Mouse (Mus musculus) mouse embryonic stem cell (cell line): ENCODE results near the gene Eml2.

ENCODE experiments used
- in situ Hi-C, 2 experiments: fragments of 300-500 bp; cut with MboI; formaldehyde crosslinking; loops; 1 replicate in 1 of 2; 3 replicates in 1 of 2; pipeline ENCODE4 v1.14.3; 2019 to 2020; ENCODE audit warnings: low sequenced_read_pairs in 2 of 2, low pct_unique_long_range_greater_than_20kb in 1 of 2, mixed read lengths in 1 of 2; ENCODE audit not compliant: unreplicated experiment in 1 of 2

Eml2 gene

GRCm38 (mm10) chr7:19240905-19241463 lies 64.8 kb downstream of the Eml2 start:
- in situ Hi-C loops: no loop called here

DNA sequence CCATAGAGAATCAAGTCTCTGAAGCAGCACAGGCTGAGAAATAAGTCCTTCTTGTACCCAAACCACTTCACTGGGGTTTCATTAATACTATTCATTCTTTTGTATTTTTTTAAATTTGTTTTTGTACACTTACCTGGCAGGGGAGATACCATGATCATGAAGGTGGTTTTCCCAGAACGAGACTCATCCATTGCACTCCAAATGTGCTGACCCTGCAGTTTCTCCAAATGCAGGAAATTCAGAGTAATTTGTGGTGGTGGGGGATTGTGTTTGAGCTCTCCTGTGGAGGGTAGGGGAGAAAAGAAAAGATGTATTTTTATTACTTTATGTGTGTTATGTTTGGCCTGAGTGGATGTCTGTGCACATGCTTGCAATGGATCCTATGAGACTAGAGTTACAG lies 65.8 kb downstream of the Eml2 start:
- in situ Hi-C loops: no loop called here

- in situ Hi-C loops: no loop called here
Observed at GRCm38 (mm10) chr7:19243858-19244257, 67.6 kb downstream of the Eml2 start.

DNA sequence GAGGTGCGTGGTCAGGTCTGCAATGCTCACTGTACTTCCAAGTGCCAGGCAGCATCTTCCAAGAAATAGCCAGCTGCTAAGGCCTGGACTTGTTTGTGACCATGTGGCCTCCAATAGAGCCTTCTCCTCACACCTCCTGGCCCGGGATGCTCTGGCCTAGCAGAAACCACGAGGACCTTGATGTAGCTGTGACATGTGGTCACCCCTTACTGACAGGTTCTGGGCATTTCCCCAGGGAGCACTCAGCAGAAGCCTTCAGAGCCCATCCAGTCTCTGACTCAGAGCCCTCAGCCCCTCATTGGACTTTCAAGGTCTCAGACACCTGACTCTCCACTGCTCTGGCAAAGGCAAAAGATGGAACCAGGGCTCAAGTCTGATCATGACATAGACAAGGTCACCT lies 68.9 kb downstream of the Eml2 start:
- in situ Hi-C loops: no loop called here

DNA sequence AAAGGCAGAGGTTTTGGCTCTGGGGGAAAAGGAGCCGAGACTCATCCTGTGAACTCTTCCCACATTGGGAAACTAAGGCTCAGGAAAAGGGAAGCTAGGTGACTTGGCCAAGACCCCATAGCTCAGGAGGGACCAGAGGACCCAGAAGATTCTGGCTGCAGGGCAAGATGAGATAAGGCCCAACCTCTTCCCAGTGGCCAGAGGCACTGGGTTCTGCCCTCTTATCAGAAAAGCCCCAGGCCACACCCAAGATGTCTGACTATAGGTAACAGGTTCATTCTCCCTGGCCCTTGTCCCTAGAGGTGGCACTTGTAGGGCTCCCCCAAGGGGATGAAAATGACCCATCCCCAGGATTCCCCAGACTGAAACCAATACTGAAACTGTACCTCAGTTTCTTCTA lies 70.6 kb downstream of the Eml2 start:
- in situ Hi-C loops: no loop called here

DNA sequence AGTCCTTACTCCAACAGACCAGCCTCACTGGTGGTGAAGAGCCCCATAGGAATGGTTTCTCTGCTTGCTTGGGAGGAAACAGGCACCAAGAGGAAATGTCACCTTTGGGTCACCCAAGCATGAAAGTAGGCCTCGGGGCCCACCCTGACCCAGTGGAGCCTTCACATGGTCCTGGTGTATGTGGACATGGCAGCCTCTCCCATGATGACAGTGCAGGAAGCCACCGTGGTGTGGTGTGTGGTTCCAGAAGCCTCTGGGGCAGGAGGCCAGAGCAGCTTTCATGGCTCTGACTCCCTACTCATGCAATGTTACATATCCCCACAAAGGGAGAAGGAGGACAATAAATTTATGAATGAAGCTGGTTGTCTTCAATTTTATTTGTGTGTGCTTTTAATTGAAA lies 71.3 kb downstream of the Eml2 start:
- in situ Hi-C loops: no loop called here

DNA sequence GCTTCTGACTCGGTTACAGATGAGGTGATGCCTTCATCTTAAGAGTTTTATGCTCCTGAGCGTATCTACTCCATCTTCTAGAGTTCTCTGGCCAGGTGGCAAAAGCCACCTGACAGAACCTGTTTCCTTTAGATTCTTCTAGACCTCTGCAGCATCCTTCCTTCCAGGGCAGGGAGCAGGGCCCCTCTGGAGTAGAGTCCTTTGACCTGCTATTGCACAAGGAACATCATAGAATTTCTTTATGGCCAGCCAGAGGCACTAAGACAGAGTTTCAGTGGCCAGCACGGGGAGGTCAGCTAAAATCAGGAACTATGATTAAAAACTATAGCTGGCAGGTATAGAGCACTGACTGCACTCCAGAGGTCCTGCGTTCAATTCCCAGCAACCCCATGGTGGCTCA lies 75.9 kb downstream of the Eml2 start:
- in situ Hi-C loops: no loop called here

DNA sequence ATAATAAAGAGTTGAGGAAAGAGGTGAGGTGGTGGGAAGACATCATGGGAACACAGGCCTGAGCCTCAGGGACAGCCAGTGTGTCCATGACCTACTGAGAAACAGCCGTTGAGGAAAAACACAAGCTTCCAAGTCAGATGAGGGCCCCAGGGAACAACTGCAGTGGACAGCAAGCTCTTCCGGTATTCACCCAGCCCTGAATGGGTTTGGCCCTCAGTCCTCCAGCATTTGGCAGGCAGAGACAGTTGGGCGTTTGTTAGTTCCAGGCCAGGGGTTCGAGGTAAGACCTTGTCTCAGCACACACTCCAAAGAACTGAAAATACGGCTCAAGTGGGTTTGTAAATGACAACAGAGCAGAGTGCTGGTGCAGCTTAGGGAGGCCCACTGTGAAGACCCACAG lies 77.2 kb downstream of the Eml2 start:
- in situ Hi-C loops: no loop called here

GRCm38 (mm10) chr7:19255395-19255794 lies 79.2 kb downstream of the Eml2 start:
- in situ Hi-C loops: no loop called here
